Mouse (Mus musculus): Measurements from ENCODE around the gene Oscar.

Gene Oscar

DNA sequence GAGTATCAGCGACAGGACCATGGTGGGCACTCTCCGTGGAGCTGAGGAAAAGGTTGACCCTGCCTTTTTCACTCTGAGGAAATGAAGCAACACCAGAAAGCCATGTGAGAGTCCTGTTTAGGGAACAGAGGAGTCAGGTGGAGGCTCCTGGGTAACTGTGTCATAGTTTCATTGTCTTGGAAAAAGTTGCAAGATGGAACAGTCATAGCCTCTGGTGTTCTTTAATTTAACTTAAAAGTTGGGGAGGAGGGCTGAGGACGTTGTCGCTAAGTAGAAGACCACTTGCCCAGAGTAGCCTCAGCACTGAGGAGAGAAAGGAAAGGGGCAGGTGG lies at the start of gene Oscar:
Oscar (minus strand) TSS at position 101 of the 332 bp plus-strand sequence.
- DNase-seq (ENCODE audit: low spot score in 2 of 2): no peak

GRCm38 (mm10) chr7:3665215-3666114 lies 49.5 kb upstream of the Oscar start, which contains the start of gene Leng1:
Gene Leng1, minus strand, starts transcription at chr7:3665840.
- peak; percentile 85 to 88 for DNase-seq (ENCODE audit: low spot score in 2 of 2)

GRCm38 (mm10) chr7:3664524-3665214 lies 48.7 kb upstream of the Oscar start:
- DNase-seq (ENCODE audit: low spot score in 2 of 2): no peak

- no peak for DNase-seq (ENCODE audit: low spot score in 2 of 2)
These were observed 42.6 kb upstream of the Oscar start for GRCm38 (mm10) chr7:3658578-3658977.

DNA sequence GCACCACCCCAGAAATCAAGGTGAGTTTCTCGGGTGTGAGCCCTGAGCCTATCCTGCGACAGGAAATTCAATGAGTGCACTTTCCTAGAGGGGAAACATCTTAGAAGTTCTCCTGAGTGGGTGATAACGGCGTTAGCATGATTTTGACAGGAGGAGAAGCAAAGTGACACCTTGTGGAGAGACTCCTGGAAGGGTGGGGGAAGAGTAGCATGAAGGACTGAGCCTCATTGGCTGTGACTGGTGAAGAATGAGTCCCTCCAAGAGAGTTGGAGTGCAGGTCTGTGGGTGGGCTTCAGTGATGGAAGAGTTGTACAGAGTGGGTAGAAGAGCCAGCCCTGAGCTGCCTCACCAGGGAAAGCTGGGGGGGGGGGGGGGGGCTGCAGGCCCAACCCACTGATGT lies 41.0 kb upstream of the Oscar start:
- DNase-seq (ENCODE audit: low spot score in 2 of 2): no peak

- no peak for DNase-seq (ENCODE audit: low spot score in 2 of 2)
These were observed 30.7 kb upstream of the Oscar start for GRCm38 (mm10) chr7:3646641-3647040.

GRCm38 (mm10) chr7:3646188-3646587 lies 30.2 kb upstream of the Oscar start:
- DNase-seq (ENCODE audit: low spot score in 2 of 2): no peak

GRCm38 (mm10) chr7:3645488-3646025 lies 29.6 kb upstream of the Oscar start:
- DNase-seq (ENCODE audit: low spot score in 2 of 2): no peak

DNA sequence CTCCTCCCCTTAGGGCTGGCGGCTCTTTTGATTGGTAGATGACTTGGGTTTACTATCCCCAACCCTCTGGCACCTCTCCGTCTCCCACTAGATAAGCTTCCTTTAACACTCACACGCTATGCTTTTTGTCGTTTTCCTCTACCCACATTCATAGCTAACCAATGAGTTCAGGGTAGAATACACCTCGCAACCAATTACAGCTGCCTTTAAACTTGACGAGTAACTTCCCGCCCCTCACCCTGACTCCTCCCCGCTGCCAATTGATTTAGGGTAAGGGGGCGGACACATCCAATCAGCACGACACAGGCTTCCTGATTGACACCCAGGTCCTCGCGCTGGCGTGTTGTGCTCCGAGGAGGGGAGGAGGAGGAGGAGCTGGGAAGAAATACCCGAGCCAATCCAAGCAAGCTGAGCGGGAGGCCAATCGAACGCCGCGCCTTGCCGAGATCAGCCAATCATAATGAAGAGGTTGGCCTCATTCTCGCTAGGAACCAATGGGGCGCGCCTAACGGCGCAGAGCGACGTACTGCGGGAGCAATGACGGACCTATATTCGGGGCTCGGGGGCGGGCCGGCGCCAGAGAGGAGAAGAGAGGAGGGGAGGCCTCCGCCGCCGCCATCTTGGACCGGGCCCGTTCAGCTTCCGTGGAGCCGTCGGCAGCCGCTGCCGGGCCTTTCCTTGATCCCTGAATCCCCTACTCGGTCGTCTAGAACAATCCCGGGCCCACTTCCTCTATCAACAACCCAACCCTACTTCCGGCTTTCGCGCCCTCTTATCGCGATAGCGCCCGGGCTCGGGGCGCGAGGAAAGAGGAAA lies 28.9 kb upstream of the Oscar start, which contains the start of gene Cnot3:
Cnot3 (plus strand) TSS at position 597 of the 816 bp plus-strand sequence.
- peak; percentile 95 to 99 for DNase-seq (ENCODE audit: low spot score in 2 of 2)

GRCm38 (mm10) chr7:3644348-3644671 lies 28.4 kb upstream of the Oscar start:
- DNase-seq (ENCODE audit: low spot score in 2 of 2): peak in 1 of 2 experiments; percentile 92

DNA sequence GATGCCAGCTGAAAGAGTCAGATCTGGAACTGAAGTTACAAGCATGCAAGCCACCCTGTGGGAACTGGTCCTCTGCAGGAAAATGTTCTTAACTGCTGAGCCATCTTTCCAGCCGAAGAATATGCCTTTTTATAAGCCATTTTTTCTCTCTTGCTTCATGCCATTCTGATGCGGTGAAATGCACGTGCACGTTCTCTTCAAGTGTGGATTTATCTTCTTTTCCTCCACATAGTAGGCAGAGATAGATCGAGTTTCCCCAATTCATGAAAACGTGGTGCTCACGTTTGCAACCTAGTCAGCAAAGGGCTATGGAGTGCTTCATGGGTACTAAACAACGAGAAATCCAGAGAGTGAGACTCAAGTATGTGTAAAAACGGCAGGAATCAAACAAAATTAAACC lies 27.9 kb upstream of the Oscar start:
- DNase-seq (ENCODE audit: low spot score in 2 of 2): no peak

GRCm38 (mm10) chr7:3643412-3643811 lies 27.5 kb upstream of the Oscar start:
- DNase-seq (ENCODE audit: low spot score in 2 of 2): no peak

DNA sequence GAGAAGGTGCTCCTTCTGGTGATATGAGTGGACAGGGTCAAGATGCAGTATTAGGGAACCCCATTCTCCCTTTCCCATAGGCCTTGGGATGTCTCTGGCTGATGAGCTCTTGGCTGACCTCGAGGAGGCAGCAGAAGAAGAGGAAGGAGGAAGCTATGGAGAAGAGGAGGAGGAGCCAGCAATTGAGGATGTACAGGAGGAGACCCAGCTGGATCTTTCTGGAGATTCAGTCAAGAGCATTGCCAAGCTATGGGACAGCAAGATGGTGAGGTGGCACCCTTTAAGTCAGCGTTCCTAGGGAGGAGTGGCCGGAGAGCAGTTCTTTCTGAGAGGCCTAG lies 14.5 kb upstream of the Oscar start:
- DNase-seq (ENCODE audit: low spot score in 2 of 2): no peak

GRCm38 (mm10) chr7:3629543-3630477 lies 13.9 kb upstream of the Oscar start, which contains the start of the genes Tfpt and Prpf31:
Gene Tfpt, minus strand, starts transcription at chr7:3629929.
Gene Prpf31, plus strand, starts transcription at chr7:3629985.
- peak; percentile 85 to 87 for DNase-seq (ENCODE audit: low spot score in 2 of 2)

- no peak for DNase-seq (ENCODE audit: low spot score in 2 of 2)
These were observed 13.1 kb upstream of the Oscar start for GRCm38 (mm10) chr7:3629030-3629429.

GRCm38 (mm10) chr7:3617242-3617995 lies 1.5 kb upstream of the Oscar start, which contains the start of gene Ndufa3:
Gene Ndufa3, plus strand, starts transcription at chr7:3617373.
- peak; percentile 85 to 86 for DNase-seq (ENCODE audit: low spot score in 2 of 2)

DNA sequence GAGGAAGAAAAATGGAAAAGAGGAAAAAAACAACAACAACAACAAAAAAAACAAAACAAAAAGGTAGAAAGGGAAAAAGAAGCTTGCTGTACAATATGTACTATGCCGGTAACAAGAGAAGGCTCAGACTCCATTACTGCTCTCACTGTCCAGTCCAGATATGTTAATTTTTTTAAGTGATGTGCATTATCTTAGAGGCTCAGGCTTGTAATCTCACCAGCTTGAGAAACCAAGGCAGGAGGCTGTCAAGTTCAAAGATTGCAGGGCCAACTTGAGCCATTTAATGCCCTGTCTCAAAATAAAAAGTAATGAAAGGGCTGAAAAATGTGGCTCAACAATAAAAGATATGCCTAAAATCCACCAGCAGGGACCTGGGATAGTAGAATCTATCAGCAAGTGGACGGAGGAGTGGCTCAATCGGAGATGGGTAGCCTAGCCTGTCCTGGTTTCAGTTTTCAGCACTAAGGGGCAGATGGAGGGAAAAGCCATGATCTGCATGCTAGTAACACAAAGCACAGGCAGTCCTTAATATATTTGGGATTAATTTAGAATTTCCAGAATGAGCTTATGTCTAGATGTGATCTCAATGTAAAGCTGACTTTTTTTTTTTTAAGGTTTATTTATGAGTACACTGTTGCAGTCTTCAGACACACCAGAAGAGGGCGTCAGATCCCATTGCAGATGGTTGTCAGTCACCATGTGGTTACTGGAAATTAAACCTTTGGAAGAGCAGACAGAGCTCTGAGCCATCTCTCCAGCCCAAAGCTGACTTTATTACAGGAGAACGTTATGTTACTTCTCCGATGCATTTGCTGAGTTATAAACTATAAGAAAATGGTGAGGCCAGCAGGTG lies 658 bp upstream of the Oscar start:
- DNase-seq (ENCODE audit: low spot score in 2 of 2): peak; percentile 23

- DNase-seq (ENCODE audit: low spot score in 2 of 2): no peak
These were observed 1.9 kb downstream of the Oscar start for GRCm38 (mm10) chr7:3614021-3614420.

DNA sequence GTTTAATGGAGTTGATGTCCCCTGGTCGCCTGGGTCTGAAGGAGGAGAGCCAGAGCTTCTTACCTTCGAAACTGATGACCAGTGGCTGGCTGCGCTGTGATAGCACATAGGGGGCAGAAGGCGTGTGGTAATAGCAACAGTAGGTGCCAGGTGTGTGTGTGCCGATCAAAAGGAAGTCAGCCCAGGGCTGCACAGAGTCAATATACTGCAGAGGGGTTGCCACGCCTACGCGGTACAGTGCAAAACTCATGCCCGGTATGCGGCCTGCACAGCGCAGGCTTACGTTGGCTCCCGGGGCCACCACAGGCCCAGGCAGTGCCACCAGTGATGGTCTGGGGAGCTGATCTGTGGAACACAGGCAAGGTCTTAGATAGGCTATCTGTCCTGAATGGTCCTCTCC lies 5.0 kb downstream of the Oscar start:
- DNase-seq (ENCODE audit: low spot score in 2 of 2): no peak

Data from thymus, postnatal 10 days (tissue).